Mouse (Mus musculus) hindbrain, embryonic 15.5 days (tissue): ENCODE data around the gene Gm49320. TPM values are rescaled to one million over a fixed set of nuclear protein-coding genes. Genes with fewer than 3 reads are reported as not detected.

Source experiments
- ATAC-seq: fragments of 200-750 bp; cut with Nextera tagmentation; 2 replicates; pipeline ENCODE4 v1.8.0; 2017; ENCODE audit warnings: low read depth, moderate number of reproducible peaks, moderate TSS enrichment; ENCODE audit not compliant: low FRiP score
- H3K27ac ChIP-seq: fragments of 300-500 bp; sonication (generic); replicated peaks from 2 replicates; pipeline ENCODE4 v1.5.1; 2015; ENCODE audit warnings: mild to moderate bottlenecking, inconsistent platforms
- H3K27me3 ChIP-seq: fragments of 300-500 bp; sonication (generic); 2 replicates; pipeline ENCODE4 v1.6.1; 2015; ENCODE audit warnings: control low read depth, inconsistent platforms
- H3K36me3 ChIP-seq: fragments of 300-500 bp; sonication (generic); 2 replicates; pipeline ENCODE4 v1.6.1; 2015; ENCODE audit warnings: control low read depth, inconsistent platforms
- H3K4me1 ChIP-seq: fragments of 300-500 bp; sonication (generic); replicated peaks from 2 replicates; pipeline ENCODE4 v1.6.1; 2015; ENCODE audit warnings: control low read depth, inconsistent platforms
- H3K4me2 ChIP-seq: fragments of 300-500 bp; sonication (generic); 2 replicates; pipeline ENCODE4 v1.6.1; 2015; ENCODE audit warnings: moderate library complexity, mild to moderate bottlenecking, inconsistent platforms
- H3K4me3 ChIP-seq: fragments of 300-500 bp; sonication (generic); 2 replicates; pipeline ENCODE4 v1.5.1; 2015; ENCODE audit warnings: mild to moderate bottlenecking, inconsistent platforms
- H3K9ac ChIP-seq: fragments of 300-500 bp; sonication (generic); 2 replicates; pipeline ENCODE4 v1.6.1; 2015; ENCODE audit warnings: inconsistent platforms
- H3K9me3 ChIP-seq: fragments of 300-500 bp; sonication (generic); 2 replicates; pipeline ENCODE4 v1.6.1; 2016; ENCODE audit warnings: control low read depth, inconsistent platforms
- WGBS: fragments of 180-500 bp; shearing (Covaris S2); methylation state at CpG from one replicate; pipeline ENCODE4 v1.1.7; 2015; 5-methylcytosine and 5-hydroxymethylcytosine counted together
- polyA plus RNA-seq: library from polyadenylated mRNA; unstranded; fragments of >200 nt; fragmentation: Nextera tagmentation; extraction: Ambion mirVana; gene quantifications from 2 replicates; pipeline ENCODE4 v1.2.1, GENCODE M21; 2015

Gene Gm49320
- polyA plus RNA-seq, 1 experiment from 2014 or later = 0.92 TPM

DNA sequence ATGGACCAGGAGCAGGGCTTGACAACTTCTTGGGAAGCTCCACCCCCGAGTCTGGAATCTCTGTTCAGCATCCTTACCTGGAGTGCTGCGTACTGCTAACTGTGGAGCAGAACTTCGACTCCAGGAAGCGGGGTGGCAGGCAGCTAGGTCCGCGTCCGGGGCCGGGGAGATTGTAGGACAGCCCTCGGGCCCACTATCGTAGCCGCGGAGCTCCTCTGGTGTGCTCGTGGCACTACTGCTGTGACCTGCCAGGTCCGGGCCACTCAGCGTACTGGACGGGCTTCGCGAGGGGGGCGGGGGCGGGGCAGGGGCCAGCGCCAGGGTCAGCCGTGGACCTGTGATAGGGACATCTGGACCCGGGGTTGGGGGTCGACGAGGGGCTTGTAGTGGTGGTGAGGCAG, 25.9 kb upstream of the Gm49320 start:
- WGBS = 2% methylated on average over 25 of the region's 25 CpGs
- no peaks in the 10 kb centered on the region for H3K9me3 ChIP-seq
- peak overlapping the region; percentile 53 for H3K9ac ChIP-seq
- H3K4me3 ChIP-seq = peak overlapping the region; percentile 82
- no peaks in the 10 kb centered on the region for H3K27me3 ChIP-seq
- peaks cover 21% of the 10 kb centered on the region for H3K36me3 ChIP-seq
- peak overlapping the region; percentile 71 for H3K27ac ChIP-seq
- H3K4me2 ChIP-seq = peak overlapping the region; percentile 97
- H3K4me1 ChIP-seq = peaks cover 55% of the 10 kb centered on the region
- ATAC-seq = peak; percentile 0; the same call in 1 of the 2 replicates

DNA sequence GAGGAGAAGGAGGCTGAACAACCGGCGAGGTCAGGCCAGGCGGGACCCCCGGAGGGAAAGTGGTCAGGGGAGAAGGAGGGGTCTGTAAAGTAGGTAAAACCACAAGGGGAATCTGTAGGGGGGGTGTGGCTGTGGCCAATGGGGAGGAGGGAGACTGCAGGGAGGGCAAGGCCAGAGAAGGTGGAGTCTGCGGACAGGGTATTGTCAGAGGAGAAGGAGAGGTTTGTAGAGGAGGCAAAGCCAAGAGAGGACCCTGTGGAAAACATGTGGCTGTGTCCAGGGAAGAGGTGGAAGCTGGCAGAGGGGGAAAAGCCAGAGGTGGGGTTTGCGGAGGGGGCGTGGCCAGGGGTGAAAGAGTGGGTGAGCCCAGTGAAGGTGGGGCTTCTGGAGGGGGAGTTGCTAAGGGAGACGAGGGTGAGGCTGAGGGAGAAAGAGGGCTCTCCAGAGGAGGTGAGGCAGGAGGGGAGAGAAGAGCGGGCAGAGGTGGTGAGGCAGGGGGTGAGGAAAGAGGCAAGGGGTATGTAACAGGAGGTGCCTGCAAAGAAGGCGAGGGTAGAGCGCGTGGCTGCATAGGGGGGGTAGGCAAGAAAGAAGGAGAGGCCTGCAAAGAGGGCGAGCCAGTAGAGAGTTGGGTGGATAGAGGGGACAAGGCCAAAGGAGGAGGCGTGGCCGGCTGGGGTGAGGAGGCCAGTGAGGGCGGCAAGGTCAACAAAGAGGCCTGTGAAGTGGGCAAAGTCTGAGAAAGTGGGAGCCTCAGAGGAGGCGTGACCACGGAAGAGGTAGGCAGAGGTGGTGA, 25.3 kb upstream of the Gm49320 start:
- H3K9ac ChIP-seq = peak overlapping the region; percentile 53
- H3K4me3 ChIP-seq = peak overlapping the region; percentile 82
- H3K9me3 ChIP-seq = no peaks in the 10 kb centered on the region
- peak overlapping the region; percentile 71 for H3K27ac ChIP-seq
- H3K36me3 ChIP-seq = peaks cover 21% of the 10 kb centered on the region
- WGBS = 1% methylated on average over 18 of the region's 18 CpGs
- ATAC-seq = peak; percentile 10
- H3K4me1 ChIP-seq = peaks cover 55% of the 10 kb centered on the region
- peak overlapping the region; percentile 97 for H3K4me2 ChIP-seq
- H3K27me3 ChIP-seq = no peaks in the 10 kb centered on the region

DNA sequence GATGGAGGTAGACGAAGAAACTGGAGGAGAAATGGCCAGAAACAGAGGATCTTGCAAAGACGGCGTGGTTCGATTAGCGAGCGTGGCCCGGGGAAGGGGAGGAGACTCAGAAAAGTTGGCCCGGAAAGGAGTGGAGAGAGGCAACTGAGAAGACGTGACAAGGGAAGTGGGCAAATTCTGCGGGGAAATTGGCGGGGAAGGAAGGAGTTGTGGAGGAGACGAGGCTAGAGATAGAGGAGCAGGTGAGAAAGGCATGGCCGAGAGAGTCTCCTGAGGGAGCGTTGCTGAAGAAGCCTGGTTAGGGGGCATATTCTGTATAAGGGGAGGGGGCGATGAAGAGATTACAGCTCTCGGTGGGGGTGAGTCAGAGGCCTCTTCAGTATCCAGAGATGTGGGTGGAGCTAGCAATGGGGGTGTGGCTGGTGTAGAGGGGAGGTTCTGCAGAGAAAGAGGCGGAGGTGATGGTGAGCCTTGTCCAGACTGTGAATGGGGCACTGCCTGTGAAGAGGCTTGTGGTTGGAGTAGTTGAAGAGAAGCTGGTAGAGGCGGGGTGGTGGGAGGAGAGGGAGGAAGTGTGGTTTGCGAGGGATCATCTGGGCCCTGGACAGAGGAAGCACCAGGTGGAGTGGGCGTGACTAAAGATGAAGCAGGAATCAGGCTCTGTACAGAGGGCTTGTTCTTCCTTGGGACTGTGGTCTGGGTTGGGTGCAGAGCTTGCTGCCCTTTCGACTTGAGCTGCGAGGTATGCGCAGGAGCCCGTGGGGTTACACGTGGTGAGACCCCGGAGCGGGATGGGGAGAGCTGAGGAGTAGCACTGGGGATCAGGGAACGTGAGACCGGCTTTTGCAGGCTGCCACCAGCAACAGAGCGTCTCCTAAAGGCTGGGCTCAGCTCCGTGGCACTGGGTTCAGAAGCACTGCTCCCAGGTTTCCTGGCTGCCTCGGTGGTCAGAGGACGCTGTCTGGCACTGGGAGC, 24.4 kb upstream of the Gm49320 start:
- peaks cover 20% of the 10 kb centered on the region for H3K36me3 ChIP-seq
- peak overlapping the region; percentile 71 for H3K27ac ChIP-seq
- peak overlapping the region; percentile 82 for H3K4me3 ChIP-seq
- peak overlapping the region; percentile 97 for H3K4me2 ChIP-seq
- peak overlapping the region; percentile 53 for H3K9ac ChIP-seq
- peaks cover 55% of the 10 kb centered on the region for H3K4me1 ChIP-seq
- ATAC-seq = no peak
- H3K9me3 ChIP-seq = no peaks in the 10 kb centered on the region
- 15% methylated on average over 33 of the region's 33 CpGs for WGBS
- H3K27me3 ChIP-seq = no peaks in the 10 kb centered on the region

DNA sequence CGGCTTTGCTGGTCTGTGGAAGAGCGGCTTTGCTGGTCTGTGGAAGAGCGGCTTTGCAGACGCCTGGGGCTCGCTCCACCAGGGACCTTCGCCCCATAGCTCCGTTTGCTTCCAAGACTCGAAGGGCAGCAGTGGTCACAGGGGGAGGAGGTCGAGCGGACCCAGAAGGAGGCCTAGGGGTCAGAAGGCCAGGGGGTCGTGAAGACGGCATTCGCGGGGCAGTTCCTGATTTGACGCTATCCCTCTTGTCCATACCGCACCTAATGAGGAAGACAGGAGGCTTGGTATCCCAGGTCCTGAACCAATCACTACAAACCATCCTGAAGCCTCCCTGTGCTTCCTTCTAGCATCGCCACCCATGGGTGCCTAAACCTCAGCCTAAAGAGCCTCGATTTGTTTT, 22.4 kb upstream of the Gm49320 start:
- ATAC-seq = peak; percentile 2
- Histone ChIP-seq H3K9ac (peak overlapping the region; percentile 84), H3K4me2 (peak overlapping the region; percentile 97), H3K27me3 (no peaks in the 10 kb centered on the region), H3K36me3 (peaks cover 3% of the 10 kb centered on the region; the same call in 1 of the 2 replicates), H3K9me3 (no peaks in the 10 kb centered on the region), H3K4me3 (peak overlapping the region; percentile 82), H3K27ac (peak overlapping the region; percentile 97), H3K4me1 (peaks cover 46% of the 10 kb centered on the region)
- 5% methylated on average over 18 of the region's 18 CpGs for WGBS

DNA sequence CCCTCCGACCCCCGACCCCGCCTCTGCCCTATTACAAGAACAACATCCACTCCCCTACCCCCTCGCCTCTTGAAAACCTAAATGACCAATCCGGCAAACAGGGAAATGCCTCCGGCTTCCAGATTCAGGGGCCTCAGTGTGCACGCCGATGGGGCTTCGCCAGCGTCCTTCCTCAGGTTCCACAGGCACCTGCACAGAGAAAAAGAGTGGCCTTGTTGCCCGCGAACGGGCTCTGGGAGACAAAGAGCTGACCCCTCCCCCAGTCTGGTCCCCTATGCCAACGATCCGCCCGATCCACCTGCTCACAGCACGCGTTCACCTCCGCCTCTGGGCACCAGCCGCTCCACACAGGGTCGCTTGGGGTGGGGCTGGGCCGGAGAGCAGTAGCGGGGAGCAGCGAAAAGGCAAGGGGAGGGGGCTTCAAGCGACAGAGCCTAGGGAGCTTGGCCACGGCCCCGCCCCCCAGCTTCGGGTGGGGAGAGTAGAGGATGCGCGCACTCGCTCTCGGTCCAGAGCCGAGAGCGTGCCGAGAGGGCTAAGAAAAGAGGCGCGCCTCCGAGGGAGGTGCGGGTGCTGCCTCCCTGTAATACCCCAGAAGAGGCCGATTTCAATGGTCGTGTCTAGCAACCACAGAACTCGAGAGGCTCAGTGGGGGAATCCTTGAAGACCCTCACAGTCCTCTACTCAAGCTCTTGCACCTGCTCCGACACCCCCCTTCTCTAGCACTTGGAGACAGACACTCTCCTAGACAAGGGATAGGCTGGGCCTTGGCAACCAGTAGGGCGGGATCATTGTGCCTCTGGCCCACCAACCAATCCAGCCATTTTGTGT, 21.7 kb upstream of the Gm49320 start, which contains the start of gene Prr36:
Prr36 (minus strand) TSS at position 669 of the 831 bp plus-strand sequence.
- peak within 1 kb of the TSS; percentile 97 for H3K27ac ChIP-seq
- ATAC-seq = peak; percentile 90
- WGBS = under 1% methylated on average over 44 of the region's 44 CpGs

DNA sequence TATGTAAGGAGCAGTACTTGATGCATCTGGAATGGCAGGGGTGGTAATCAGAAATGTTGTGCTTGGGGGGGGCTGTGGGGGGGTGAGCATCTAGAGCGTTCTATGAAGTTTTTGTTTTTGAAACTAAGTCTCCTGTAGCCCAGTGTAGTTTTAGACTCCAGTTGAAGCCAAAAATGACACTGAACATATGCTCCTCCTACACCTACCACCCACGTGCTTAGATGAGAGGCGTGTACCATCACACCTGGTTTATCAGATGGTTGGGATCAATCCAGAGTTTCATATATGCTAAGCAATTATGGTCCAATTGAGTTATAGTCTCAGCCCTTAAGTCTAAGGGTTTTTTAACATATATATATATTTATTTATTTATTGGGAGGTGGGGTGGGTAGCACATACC, 19.0 kb upstream of the Gm49320 start:
- no peak overlapping the region for H3K27ac ChIP-seq
- no peak overlapping the region for H3K4me2 ChIP-seq
- no peak overlapping the region for H3K4me3 ChIP-seq
- peaks cover 25% of the 10 kb centered on the region for H3K4me1 ChIP-seq
- ATAC-seq = no peak
- H3K36me3 ChIP-seq = peaks cover under 1% of the 10 kb centered on the region; the same call in 1 of the 2 replicates
- H3K9me3 ChIP-seq = no peaks in the 10 kb centered on the region
- H3K27me3 ChIP-seq = no peaks in the 10 kb centered on the region
- WGBS = 90% methylated on average over 3 of the region's 3 CpGs
- H3K9ac ChIP-seq = no peak overlapping the region

More for the DNA sequence above, 21.7 kb upstream of the Gm49320 start, which contains the start of gene Prr36:
- peak within 1 kb of the TSS; percentile 84 for H3K9ac ChIP-seq
- H3K9me3 ChIP-seq = no peaks in the 10 kb centered on the region
- H3K4me1 ChIP-seq = peaks cover 46% of the 10 kb centered on the region
- no peaks in the 10 kb centered on the region for H3K27me3 ChIP-seq
- H3K4me3 ChIP-seq = peak within 1 kb of the TSS; percentile 82
- peaks cover 3% of the 10 kb centered on the region; the same call in 1 of the 2 replicates for H3K36me3 ChIP-seq
- H3K4me2 ChIP-seq = peak within 1 kb of the TSS; percentile 97

DNA sequence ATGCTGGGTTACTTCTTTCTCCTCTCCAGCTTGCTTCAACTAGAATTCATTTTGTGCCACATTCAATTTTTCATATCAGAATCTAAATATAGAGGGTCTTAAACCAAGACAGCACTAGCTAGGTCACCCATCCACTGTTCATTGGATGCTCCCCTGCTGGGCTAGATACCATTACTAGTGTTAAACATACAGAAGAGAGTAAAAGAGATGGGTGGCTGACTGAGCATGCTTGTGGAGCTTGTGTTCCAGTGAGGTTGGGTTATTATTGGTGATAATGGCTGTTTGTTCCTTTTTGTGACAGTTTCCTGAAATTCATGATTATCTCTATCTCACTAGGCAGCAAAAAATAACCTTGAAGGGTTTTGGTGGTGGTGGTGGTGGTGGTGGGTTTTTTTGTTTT, 16.6 kb upstream of the Gm49320 start:
- H3K9ac ChIP-seq = no peak overlapping the region
- no peak overlapping the region for H3K27ac ChIP-seq
- no peaks in the 10 kb centered on the region for H3K36me3 ChIP-seq
- ATAC-seq = no peak
- peaks cover 11% of the 10 kb centered on the region for H3K4me1 ChIP-seq
- peaks cover 9% of the 10 kb centered on the region; the same call in 1 of the 2 replicates for H3K27me3 ChIP-seq
- H3K9me3 ChIP-seq = no peaks in the 10 kb centered on the region
- no peak overlapping the region for H3K4me3 ChIP-seq
- H3K4me2 ChIP-seq = no peak overlapping the region

DNA sequence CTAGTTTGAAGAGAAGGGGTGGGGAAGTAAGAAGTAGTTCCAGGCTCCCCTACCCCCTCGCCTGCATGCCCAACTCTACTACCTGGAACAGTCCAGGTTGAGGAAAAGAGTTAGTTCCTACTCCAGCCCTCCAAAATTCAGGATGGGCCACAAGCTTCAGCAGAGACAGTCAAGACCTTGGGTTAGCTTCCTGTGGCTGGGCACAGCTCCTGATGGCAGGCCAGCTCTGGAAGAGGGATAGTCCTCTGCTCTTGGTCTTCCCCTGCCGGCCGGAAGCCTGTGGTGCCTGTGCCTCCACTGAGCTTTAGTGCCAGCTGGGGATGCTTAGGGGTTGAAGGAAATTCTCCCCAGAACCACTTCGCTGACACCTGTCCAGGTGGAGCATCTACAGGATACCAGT, 12.3 kb upstream of the Gm49320 start:
- H3K4me3 ChIP-seq = no peak overlapping the region
- no peak overlapping the region for H3K27ac ChIP-seq
- ATAC-seq = 0 out of 2 replicates have a peak, but pooled peaks have one; percentile 11
- H3K27me3 ChIP-seq = peaks cover 21% of the 10 kb centered on the region; the same call in 1 of the 2 replicates
- peaks cover 6% of the 10 kb centered on the region for H3K4me1 ChIP-seq
- peak overlapping the region; percentile 46 for H3K4me2 ChIP-seq
- WGBS = 25% methylated on average over 4 of the region's 4 CpGs
- H3K9ac ChIP-seq = no peak overlapping the region
- no peaks in the 10 kb centered on the region for H3K36me3 ChIP-seq
- no peaks in the 10 kb centered on the region for H3K9me3 ChIP-seq

DNA sequence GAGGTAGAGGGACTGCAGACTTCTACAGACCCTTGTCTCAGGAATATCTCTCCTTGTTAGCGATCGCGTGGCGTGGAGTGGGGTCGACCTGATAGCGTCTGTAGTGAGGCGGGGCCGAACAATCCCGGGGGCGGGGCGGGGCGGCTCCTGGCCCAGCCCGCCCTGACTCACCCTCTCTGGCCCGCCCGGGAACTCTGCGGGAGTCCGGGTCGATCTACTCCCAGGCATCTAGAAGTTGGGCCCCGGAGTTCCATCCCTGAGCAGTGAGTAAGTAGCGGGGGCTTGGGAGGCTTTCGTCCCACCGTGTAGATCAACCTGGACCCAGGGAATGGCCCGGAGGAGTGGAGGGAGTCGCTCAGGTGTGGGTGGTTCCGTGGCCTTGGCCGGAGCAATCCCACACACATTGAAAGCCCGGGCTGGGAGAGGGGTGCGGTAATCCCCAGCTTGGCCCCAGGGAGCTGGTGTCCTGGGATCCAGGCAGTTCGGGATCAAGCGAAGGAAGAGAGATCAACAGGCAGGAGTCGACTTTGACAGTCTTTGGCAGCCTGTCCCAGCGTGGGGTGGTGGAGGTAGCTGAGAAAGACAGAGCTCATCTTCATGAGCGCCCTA, 11.8 kb upstream of the Gm49320 start, which contains the start of gene Lrrc8e:
Lrrc8e (plus strand) TSS at position 89 of the 609 bp plus-strand sequence.
- H3K27me3 ChIP-seq = peaks cover 21% of the 10 kb centered on the region; the same call in 1 of the 2 replicates
- peak; percentile 51 for ATAC-seq

DNA sequence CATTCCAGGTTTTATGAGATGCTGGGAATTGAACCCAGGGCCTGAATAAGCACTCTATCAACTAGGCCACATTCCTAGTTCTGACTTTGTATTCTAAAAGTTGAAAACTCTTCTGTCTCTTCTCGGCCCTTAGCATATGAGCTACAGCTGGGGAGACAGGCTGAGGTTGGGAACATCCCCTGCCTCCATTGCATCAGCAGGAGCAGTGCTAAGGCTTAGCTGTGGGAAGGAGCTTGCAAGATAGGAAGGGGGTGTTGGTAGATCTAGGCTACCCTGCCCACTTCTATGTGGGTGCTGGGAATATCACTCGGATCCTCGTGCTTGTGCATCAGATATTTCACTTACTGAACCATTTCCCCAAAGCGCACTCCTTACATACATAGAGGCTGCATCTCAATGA, 10.7 kb upstream of the Gm49320 start:
- H3K36me3 ChIP-seq = no peaks in the 10 kb centered on the region
- H3K27me3 ChIP-seq = peaks cover 21% of the 10 kb centered on the region; the same call in 1 of the 2 replicates
- H3K9me3 ChIP-seq = no peaks in the 10 kb centered on the region
- H3K4me1 ChIP-seq = peaks cover 6% of the 10 kb centered on the region
- ATAC-seq = no peak
- no peak overlapping the region for H3K4me2 ChIP-seq
- H3K27ac ChIP-seq = no peak overlapping the region
- no peak overlapping the region for H3K9ac ChIP-seq
- no peak overlapping the region for H3K4me3 ChIP-seq
- WGBS = 94% methylated on average over 4 of the region's 4 CpGs

More for the DNA sequence above, 11.8 kb upstream of the Gm49320 start, which contains the start of gene Lrrc8e:
- Histone ChIP-seq H3K9me3 (no peaks in the 10 kb centered on the region), H3K36me3 (no peaks in the 10 kb centered on the region), H3K9ac (no peak within 1 kb of the TSS), H3K4me3 (no peak within 1 kb of the TSS), H3K4me2 (peak within 1 kb of the TSS; percentile 46), H3K27ac (no peak within 1 kb of the TSS), H3K4me1 (peaks cover 6% of the 10 kb centered on the region)
- WGBS = 6% methylated on average over 33 of the region's 33 CpGs
